Mouse (Mus musculus): ENCODE results near the gene Rexo4. TPM values are rescaled to one million over a fixed set of nuclear protein-coding genes. Genes with fewer than 3 reads are reported as not detected.

Rexo4 gene
- polyA plus RNA-seq, 1 experiment from 2014 or later = 41.5 TPM

DNA sequence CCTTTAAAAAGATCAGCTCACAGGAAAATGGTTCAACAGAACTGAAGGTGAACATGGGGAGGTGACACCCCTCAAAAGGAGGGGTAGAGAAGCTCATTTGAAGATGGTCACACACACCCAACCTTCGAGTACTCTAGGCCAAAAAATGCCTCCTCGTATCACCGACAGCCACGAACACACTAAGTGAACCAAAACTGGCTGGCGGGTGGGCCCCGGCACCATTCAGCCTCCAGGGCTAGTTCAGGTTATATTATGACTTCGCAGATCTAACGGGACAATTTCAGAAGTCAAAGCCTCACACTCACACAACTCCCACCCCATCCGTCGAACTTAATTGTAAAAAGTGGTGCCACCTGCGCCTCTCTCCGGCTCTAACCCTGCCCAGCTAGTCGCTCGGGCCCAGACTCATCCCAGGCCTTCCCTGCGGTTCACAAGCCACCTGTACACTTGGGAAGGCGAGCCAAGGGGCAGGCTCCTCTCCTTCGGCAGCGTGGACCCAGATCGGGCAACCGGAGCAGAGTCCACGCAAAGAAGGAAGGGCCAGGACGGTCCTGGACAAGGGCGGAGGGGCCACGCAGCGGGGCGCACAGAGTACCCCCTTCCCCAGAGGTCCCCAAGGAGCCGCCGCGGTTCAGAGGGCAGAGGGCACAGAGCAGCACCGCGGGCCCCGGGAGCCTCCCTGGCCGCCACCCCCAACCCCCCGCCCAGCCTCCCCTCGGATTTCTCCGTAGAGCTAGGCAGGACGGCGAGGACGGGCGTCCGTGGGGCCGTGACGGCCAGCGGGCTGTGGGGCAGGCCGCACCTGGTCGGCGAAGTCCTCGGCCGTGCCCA lies 31.5 kb downstream of the Rexo4 start:
- H3K4me1 ChIP-seq (replicated peaks; ENCODE audit: control insufficient read depth, insufficient read depth, low read length) = peaks cover 13% of the 10 kb centered on the region
- H3K4me3 ChIP-seq (ENCODE audit: low read length) = peak overlapping the region; percentile 95
- peak overlapping the region; percentile 87 for H3K4me2 ChIP-seq (ENCODE audit: low read depth, low read length)
- no peaks in the 10 kb centered on the region for H3K27me3 ChIP-seq (ENCODE audit: control insufficient read depth, insufficient read depth, low read depth, low read length)
- H3K9ac ChIP-seq (ENCODE audit: low read length) = peak overlapping the region; percentile 99
- H3K27ac ChIP-seq (ENCODE audit: low read length) = peak overlapping the region; percentile 90
- no peaks in the 10 kb centered on the region for H3K9me3 ChIP-seq (ENCODE audit: control insufficient read depth, low read length)
- peaks cover 5% of the 10 kb centered on the region; the same call in 1 of the 2 replicates for H3K36me3 ChIP-seq (ENCODE audit: control insufficient read depth, insufficient read depth, low read length)
- no peak; the same call in 1 of the 2 replicates for ATAC-seq (ENCODE audit: low read depth)
- under 1% methylated on average over 33 of the region's 49 CpGs for WGBS

- ATAC-seq (ENCODE audit: low read depth) = no peak
- Histone ChIP-seq H3K4me1 (replicated peaks; ENCODE audit: control insufficient read depth, insufficient read depth, low read length) (peaks cover 13% of the 10 kb centered on the region), H3K4me2 (ENCODE audit: low read depth, low read length) (no peak overlapping the region), H3K36me3 (ENCODE audit: control insufficient read depth, insufficient read depth, low read length) (peaks cover 21% of the 10 kb centered on the region), H3K9me3 (ENCODE audit: control insufficient read depth, low read length) (no peaks in the 10 kb centered on the region), H3K27ac (ENCODE audit: low read length) (no peak overlapping the region), H3K4me3 (ENCODE audit: low read length) (no peak overlapping the region), H3K27me3 (ENCODE audit: control insufficient read depth, insufficient read depth, low read depth, low read length) (no peaks in the 10 kb centered on the region), H3K9ac (ENCODE audit: low read length) (no peak overlapping the region)
- WGBS = 20% methylated on average over 1 of the region's 1 CpGs
Observed at GRCm38 (mm10) chr2:26930390-26930789, 33.8 kb downstream of the Rexo4 start.

- peaks cover 38% of the 10 kb centered on the region for H3K36me3 ChIP-seq (ENCODE audit: control insufficient read depth, insufficient read depth, low read length)
- WGBS = 83% methylated on average over 6 of the region's 6 CpGs
- ATAC-seq (ENCODE audit: low read depth) = no peak
- H3K27me3 ChIP-seq (ENCODE audit: control insufficient read depth, insufficient read depth, low read depth, low read length) = no peaks in the 10 kb centered on the region
- H3K4me1 ChIP-seq (replicated peaks; ENCODE audit: control insufficient read depth, insufficient read depth, low read length) = peaks cover 11% of the 10 kb centered on the region
- H3K27ac ChIP-seq (ENCODE audit: low read length) = no peak overlapping the region
- no peak overlapping the region for H3K9ac ChIP-seq (ENCODE audit: low read length)
- H3K9me3 ChIP-seq (ENCODE audit: control insufficient read depth, low read length) = no peaks in the 10 kb centered on the region
- H3K4me3 ChIP-seq (ENCODE audit: low read length) = no peak overlapping the region
- no peak overlapping the region for H3K4me2 ChIP-seq (ENCODE audit: low read depth, low read length)
Observed at GRCm38 (mm10) chr2:26927745-26928476, 36.3 kb downstream of the Rexo4 start.

GRCm38 (mm10) chr2:26921784-26922183 lies 42.4 kb downstream of the Rexo4 start:
- no peak overlapping the region for H3K4me3 ChIP-seq (ENCODE audit: low read length)
- no peaks in the 10 kb centered on the region for H3K9me3 ChIP-seq (ENCODE audit: control insufficient read depth, low read length)
- ATAC-seq (ENCODE audit: low read depth) = peak; percentile 41; the same call in 1 of the 2 replicates
- WGBS = 38% methylated on average over 9 of the region's 9 CpGs
- no peak overlapping the region for H3K9ac ChIP-seq (ENCODE audit: low read length)
- peaks cover 13% of the 10 kb centered on the region for H3K4me1 ChIP-seq (replicated peaks; ENCODE audit: control insufficient read depth, insufficient read depth, low read length)
- H3K36me3 ChIP-seq (ENCODE audit: control insufficient read depth, insufficient read depth, low read length) = peaks cover 64% of the 10 kb centered on the region
- H3K4me2 ChIP-seq (ENCODE audit: low read depth, low read length) = no peak overlapping the region
- no peaks in the 10 kb centered on the region for H3K27me3 ChIP-seq (ENCODE audit: control insufficient read depth, insufficient read depth, low read depth, low read length)
- no peak overlapping the region for H3K27ac ChIP-seq (ENCODE audit: low read length)

- no peak overlapping the region for H3K27ac ChIP-seq (ENCODE audit: low read length)
- no peaks in the 10 kb centered on the region for H3K9me3 ChIP-seq (ENCODE audit: control insufficient read depth, low read length)
- H3K36me3 ChIP-seq (ENCODE audit: control insufficient read depth, insufficient read depth, low read length) = peaks cover 52% of the 10 kb centered on the region
- H3K4me2 ChIP-seq (ENCODE audit: low read depth, low read length) = no peak overlapping the region
- no peak for ATAC-seq (ENCODE audit: low read depth)
- peaks cover 17% of the 10 kb centered on the region for H3K4me1 ChIP-seq (replicated peaks; ENCODE audit: control insufficient read depth, insufficient read depth, low read length)
- no peak overlapping the region for H3K9ac ChIP-seq (ENCODE audit: low read length)
- WGBS = 80% methylated on average over 6 of the region's 6 CpGs
- H3K27me3 ChIP-seq (ENCODE audit: control insufficient read depth, insufficient read depth, low read depth, low read length) = no peaks in the 10 kb centered on the region
- H3K4me3 ChIP-seq (ENCODE audit: low read length) = no peak overlapping the region
Observed at GRCm38 (mm10) chr2:26920190-26920855, 43.9 kb downstream of the Rexo4 start.

DNA sequence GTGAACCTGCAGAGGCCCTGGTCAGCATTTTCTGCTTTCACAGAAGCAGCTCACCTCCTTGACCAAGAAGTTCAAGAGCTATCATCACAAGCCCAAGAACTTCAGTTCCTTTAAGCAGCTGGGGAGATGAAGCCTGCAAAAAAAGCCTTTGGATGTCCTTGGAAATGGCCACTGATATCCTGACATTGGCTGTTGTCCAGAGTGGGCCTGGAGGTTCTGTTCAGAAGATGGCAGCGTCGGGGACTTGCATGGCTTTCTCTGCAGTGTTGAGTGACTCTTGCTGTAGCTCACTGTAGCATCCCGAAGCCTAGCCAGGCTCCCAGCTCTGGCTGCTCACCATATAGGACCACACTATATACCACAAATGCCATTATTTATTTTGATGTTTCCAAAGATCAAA lies 44.5 kb downstream of the Rexo4 start:
- no peak overlapping the region for H3K4me3 ChIP-seq (ENCODE audit: low read length)
- 78% methylated on average over 3 of the region's 3 CpGs for WGBS
- no peaks in the 10 kb centered on the region for H3K27me3 ChIP-seq (ENCODE audit: control insufficient read depth, insufficient read depth, low read depth, low read length)
- no peak overlapping the region for H3K9ac ChIP-seq (ENCODE audit: low read length)
- no peak overlapping the region for H3K4me2 ChIP-seq (ENCODE audit: low read depth, low read length)
- peaks cover 47% of the 10 kb centered on the region for H3K36me3 ChIP-seq (ENCODE audit: control insufficient read depth, insufficient read depth, low read length)
- no peak for ATAC-seq (ENCODE audit: low read depth)
- H3K27ac ChIP-seq (ENCODE audit: low read length) = no peak overlapping the region
- H3K9me3 ChIP-seq (ENCODE audit: control insufficient read depth, low read length) = no peaks in the 10 kb centered on the region
- H3K4me1 ChIP-seq (replicated peaks; ENCODE audit: control insufficient read depth, insufficient read depth, low read length) = peaks cover 21% of the 10 kb centered on the region

DNA sequence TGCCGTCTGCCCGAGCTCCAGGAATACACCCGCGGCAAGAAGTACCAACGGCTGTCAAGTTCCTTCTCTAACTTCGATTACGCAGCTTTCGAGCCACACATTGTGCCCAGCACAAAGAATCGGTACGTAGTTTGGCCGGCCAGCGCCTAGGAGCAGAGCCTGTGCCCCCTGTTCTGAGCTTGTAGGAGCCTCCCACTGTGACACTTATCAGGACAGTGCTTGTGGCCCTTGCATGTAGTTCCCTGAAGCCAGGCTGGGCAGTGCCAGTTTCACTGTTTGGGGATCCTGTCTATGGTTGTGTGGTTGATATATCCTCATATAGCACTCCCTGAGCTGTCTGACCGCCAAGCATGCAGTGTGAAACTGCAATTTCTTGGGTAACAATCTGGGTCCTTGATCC lies 47.4 kb downstream of the Rexo4 start:
- peaks cover 30% of the 10 kb centered on the region for H3K4me1 ChIP-seq (replicated peaks; ENCODE audit: control insufficient read depth, insufficient read depth, low read length)
- peak overlapping the region; percentile 88 for H3K9ac ChIP-seq (ENCODE audit: low read length)
- peaks cover 48% of the 10 kb centered on the region for H3K36me3 ChIP-seq (ENCODE audit: control insufficient read depth, insufficient read depth, low read length)
- peak overlapping the region; percentile 51 for H3K27ac ChIP-seq (ENCODE audit: low read length)
- H3K4me2 ChIP-seq (ENCODE audit: low read depth, low read length) = peak overlapping the region; percentile 83
- under 1% methylated on average over 13 of the region's 13 CpGs for WGBS
- H3K27me3 ChIP-seq (ENCODE audit: control insufficient read depth, insufficient read depth, low read depth, low read length) = no peaks in the 10 kb centered on the region
- H3K4me3 ChIP-seq (ENCODE audit: low read length) = peak overlapping the region; percentile 67
- no peaks in the 10 kb centered on the region for H3K9me3 ChIP-seq (ENCODE audit: control insufficient read depth, low read length)
- peak; percentile 15 for ATAC-seq (ENCODE audit: low read depth)

- H3K36me3 ChIP-seq (ENCODE audit: control insufficient read depth, insufficient read depth, low read length) = peaks cover 49% of the 10 kb centered on the region
- peak within 1 kb of the TSS; percentile 88 for H3K9ac ChIP-seq (ENCODE audit: low read length)
- 2% methylated on average over 47 of the region's 47 CpGs for WGBS
- peak within 1 kb of the TSS; percentile 67 for H3K4me3 ChIP-seq (ENCODE audit: low read length)
- no peaks in the 10 kb centered on the region for H3K9me3 ChIP-seq (ENCODE audit: control insufficient read depth, low read length)
- H3K4me1 ChIP-seq (replicated peaks; ENCODE audit: control insufficient read depth, insufficient read depth, low read length) = peaks cover 33% of the 10 kb centered on the region
- peak within 1 kb of the TSS; percentile 51 for H3K27ac ChIP-seq (ENCODE audit: low read length)
- no peaks in the 10 kb centered on the region for H3K27me3 ChIP-seq (ENCODE audit: control insufficient read depth, insufficient read depth, low read depth, low read length)
- peak; percentile 76 for ATAC-seq (ENCODE audit: low read depth)
- peak within 1 kb of the TSS; percentile 83 for H3K4me2 ChIP-seq (ENCODE audit: low read depth, low read length)
Observed at GRCm38 (mm10) chr2:26915927-26916728, 48.1 kb downstream of the Rexo4 start, which contains the start of the genes Surf2 and Surf1. TSS of gene Surf2 (plus strand) at chr2:26916367. TSS of gene Surf1 (minus strand) at chr2:26916530.

Data from lung, embryonic 16.5 days (tissue).